Mouse (Mus musculus) CH12.LX (cell line): ENCODE data around the gene Mmp24. TPM values are rescaled to one million over a fixed set of nuclear protein-coding genes. Genes with fewer than 3 reads are reported as not detected.

Experiments
- DNase-seq: peaks from one replicate; pipeline ENCODE4 v3.0.0-alpha.2; 2013; ENCODE audit errors: extremely low read depth
- H3K27ac ChIP-seq: 2 replicates; pipeline ENCODE4 v1.5.1; 2012; ENCODE audit warnings: low read depth, mild to moderate bottlenecking, control low read depth, moderate library complexity; ENCODE audit not compliant: insufficient read depth
- H3K27me3 ChIP-seq: replicated peaks from 2 replicates; pipeline ENCODE3; 2012; ENCODE audit warnings: inconsistent platforms
- H3K36me3 ChIP-seq, 2 experiments: replicated peaks in 1 of 2; 2 replicates each; pipeline versions ENCODE3 to v1.6.1; 2012; ENCODE audit warnings: inconsistent platforms in 1 of 2, low read length in 1 of 2, mild to moderate bottlenecking in 1 of 2, mixed read lengths in 1 of 2, moderate library complexity in 1 of 2; ENCODE audit not compliant: control insufficient read depth in 1 of 2, insufficient read depth in 1 of 2
- H3K4me1 ChIP-seq, 2 experiments: 2 replicates each; pipeline ENCODE4 v1.6.1; 2012; ENCODE audit warnings: inconsistent platforms in 1 of 2, moderate library complexity in 1 of 2; ENCODE audit not compliant: insufficient read depth in 2 of 2, control insufficient read depth in 1 of 2
- H3K4me2 ChIP-seq: 2 replicates; pipeline ENCODE4 v1.6.1; 2012; ENCODE audit warnings: low read depth, mild to moderate bottlenecking, control low read depth; ENCODE audit not compliant: poor library complexity, insufficient read depth, severe bottlenecking
- H3K4me3 ChIP-seq, 3 experiments: fragments of 150-350 bp in 1 of 3; sonication (generic) in 1 of 3; replicated peaks in 1 of 3; 2 replicates each; pipeline versions ENCODE3 to v1.5.1; 2011 to 2012; ENCODE audit warnings: low read depth in 2 of 3, low read length in 2 of 3, mild to moderate bottlenecking in 2 of 3, moderate library complexity in 2 of 3, control low read depth in 1 of 3, improper control_type of control experiment in 1 of 3, inconsistent platforms in 1 of 3, mixed read lengths in 1 of 3; ENCODE audit not compliant: poor library complexity in 1 of 3
- H3K79me2 ChIP-seq: replicated peaks from 2 replicates; pipeline ENCODE4 v1.6.1; 2012; ENCODE audit warnings: mild to moderate bottlenecking, moderate library complexity; ENCODE audit not compliant: control insufficient read depth, poor library complexity, insufficient read depth, severe bottlenecking; ENCODE audit errors: extremely low read depth
- H3K9ac ChIP-seq: 2 replicates; pipeline ENCODE4 v1.6.1; 2012; ENCODE audit warnings: low read depth, mild to moderate bottlenecking, control low read depth, moderate library complexity; ENCODE audit not compliant: insufficient read depth
- H3K9me3 ChIP-seq: replicated peaks from 2 replicates; pipeline ENCODE3; 2012; ENCODE audit warnings: low read length, inconsistent platforms, mixed read lengths
- BHLHE40 ChIP-seq: IDR thresholded peaks from 2 replicates; pipeline ENCODE4 v1.6.1; 2011; ENCODE audit warnings: mild to moderate bottlenecking, low read depth, low read length, improper control_type of control experiment
- CHD1 ChIP-seq: IDR thresholded peaks from 2 replicates; pipeline ENCODE4 v1.6.1; 2012; ENCODE audit warnings: low read depth, low read length, improper control_type of control experiment, inconsistent platforms
- CHD2 ChIP-seq: IDR thresholded peaks from 2 replicates; pipeline ENCODE4 v1.6.1; 2011; ENCODE audit warnings: low read length, improper control_type of control experiment
- CTCF ChIP-seq, 2 experiments: IDR thresholded peaks in 1 of 2; conservative IDR thresholded peaks in 1 of 2; 2 replicates each; pipeline ENCODE4 v1.5.1; 2011 to 2012; ENCODE audit warnings: low read depth in 2 of 2, low read length in 2 of 2, improper control_type of control experiment in 1 of 2, inconsistent platforms in 1 of 2, mild to moderate bottlenecking in 1 of 2, moderate library complexity in 1 of 2
- GABPA ChIP-seq: IDR thresholded peaks from 2 replicates; pipeline ENCODE4 v1.6.1; 2012; ENCODE audit warnings: low read depth, low read length, improper control_type of control experiment, inconsistent platforms; ENCODE audit not compliant: insufficient replicate concordance
- JUN ChIP-seq: IDR thresholded peaks from 2 replicates; pipeline ENCODE4 v1.6.1; 2011; ENCODE audit warnings: low read depth, mild to moderate bottlenecking, low read length, improper control_type of control experiment, moderate library complexity; ENCODE audit not compliant: insufficient read depth
- JUND ChIP-seq: conservative IDR thresholded peaks from 2 replicates; pipeline ENCODE4 v1.6.1; 2011; ENCODE audit warnings: low read depth, low read length, improper control_type of control experiment
- MAFK ChIP-seq: IDR thresholded peaks from 2 replicates; pipeline ENCODE4 v1.6.1; 2011; ENCODE audit warnings: low read length, improper control_type of control experiment; ENCODE audit not compliant: insufficient replicate concordance
- MAX ChIP-seq: IDR thresholded peaks from 2 replicates; pipeline ENCODE4 v1.6.1; 2011; ENCODE audit warnings: low read length, improper control_type of control experiment
- MEF2A ChIP-seq: IDR thresholded peaks from 2 replicates; pipeline ENCODE4 v1.6.1; 2014; ENCODE audit warnings: low read depth, mild to moderate bottlenecking, inconsistent platforms, low read length, improper control_type of control experiment, borderline replicate concordance
- MXI1 ChIP-seq: IDR thresholded peaks from 2 replicates; pipeline ENCODE4 v1.6.1; 2011; ENCODE audit warnings: mild to moderate bottlenecking, low read depth, low read length, improper control_type of control experiment
- MYC ChIP-seq: IDR thresholded peaks from 2 replicates; pipeline ENCODE4 v1.6.1; 2011; ENCODE audit warnings: low read depth, mild to moderate bottlenecking, improper control_type of control experiment, low read length
- POLR2A ChIP-seq: IDR thresholded peaks from 2 replicates; pipeline ENCODE4 v1.6.1; 2011; ENCODE audit warnings: low read depth, mild to moderate bottlenecking, improper control_type of control experiment, low read length
- POLR2AphosphoS2 ChIP-seq: IDR thresholded peaks from 2 replicates; pipeline ENCODE4 v1.6.1; 2011; ENCODE audit warnings: low read depth, low read length, improper control_type of control experiment
- RAD21 ChIP-seq: IDR thresholded peaks from 2 replicates; pipeline ENCODE4 v1.6.1; 2011; ENCODE audit warnings: low read depth, mild to moderate bottlenecking, low read length, improper control_type of control experiment, moderate library complexity
- RCOR1 ChIP-seq: conservative IDR thresholded peaks from 2 replicates; pipeline ENCODE4 v1.6.1; 2012; ENCODE audit warnings: low read depth, mild to moderate bottlenecking, inconsistent platforms, low read length, improper control_type of control experiment
- SMC3 ChIP-seq: IDR thresholded peaks from 2 replicates; pipeline ENCODE4 v1.6.1; 2011; ENCODE audit warnings: low read depth, low read length, improper control_type of control experiment
- TCF12 ChIP-seq: IDR thresholded peaks from 2 replicates; pipeline ENCODE4 v1.6.1; 2014; ENCODE audit warnings: low read depth, mild to moderate bottlenecking, inconsistent platforms, low read length, improper control_type of control experiment
- UBTF ChIP-seq: IDR thresholded peaks from 2 replicates; pipeline ENCODE4 v1.6.1; 2012; ENCODE audit warnings: low read depth, mild to moderate bottlenecking, inconsistent platforms, low read length, improper control_type of control experiment, moderate library complexity
- ZC3H11A ChIP-seq: IDR thresholded peaks from 2 replicates; pipeline ENCODE4 v1.6.1; 2012; ENCODE audit warnings: low read depth, mild to moderate bottlenecking, inconsistent platforms, low read length, improper control_type of control experiment
- ZMIZ1 ChIP-seq: IDR thresholded peaks from 2 replicates; pipeline ENCODE4 v1.6.1; 2012; ENCODE audit warnings: low read depth, mild to moderate bottlenecking, inconsistent platforms, low read length, improper control_type of control experiment
- ZNF384 ChIP-seq: IDR thresholded peaks from 2 replicates; pipeline ENCODE4 v1.6.1; 2012; ENCODE audit warnings: low read depth, low read length, improper control_type of control experiment, inconsistent platforms
- dilution Hi-C: fragments of 300-500 bp; cut with MboI; formaldehyde crosslinking; loops from 2 replicates; pipeline ENCODE4 v1.14.3; 2020; ENCODE audit warnings: low sequenced_read_pairs; ENCODE audit not compliant: extremely low pct_unique_long_range_greater_than_20kb, extremely low pct_ligation_motif_present
- in situ Hi-C: fragments of 300-500 bp; cut with MboI; formaldehyde crosslinking; loops from 3 replicates; pipeline ENCODE4 v1.14.3; 2019; ENCODE audit warnings: low sequenced_read_pairs, low pct_ligation_motif_present, low pct_unique_long_range_greater_than_20kb, mixed read lengths
- polyA plus RNA-seq: library from polyadenylated mRNA; unstranded; fragments of >175 nt; gene quantifications from 2 replicates; pipeline ENCODE4 v1.2.1, GENCODE M21; 2012; ENCODE audit warnings: low read depth; ENCODE audit not compliant: insufficient read length
- total RNA-seq, 2 experiments: library from RNA; depleted of rRNA; stranded (reverse); fragments of 300-350 nt in 1 of 2; fragments of >200 nt in 1 of 2; gene quantifications; 2 replicates each; pipeline ENCODE4 v1.2.3; 2012 to 2014

Mmp24 gene
- total and polyA plus RNA-seq, 3 experiments, result 0.42 TPM; not detected in 2

DNA sequence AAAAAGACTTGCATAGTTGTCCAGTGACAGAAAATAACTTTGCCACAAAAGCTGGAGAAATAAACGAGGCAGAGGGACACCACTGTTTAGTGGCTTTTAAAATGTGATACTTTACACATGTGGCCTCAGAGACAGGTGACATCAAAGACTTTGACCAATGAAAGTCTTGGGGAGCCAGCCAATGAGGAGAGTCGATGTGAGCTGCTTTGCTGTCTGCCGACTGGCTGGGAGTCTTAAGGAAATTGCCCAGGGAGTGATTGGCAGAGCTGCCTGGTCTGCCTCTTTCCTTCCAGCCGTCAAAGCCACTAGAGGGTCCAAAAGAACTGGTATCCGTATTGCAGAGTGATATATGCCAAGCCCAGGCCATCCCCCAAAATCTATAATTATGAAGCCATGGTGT, 39.7 kb downstream of the Mmp24 start:
- peaks cover 19 to 43% of the 10 kb centered on the region in 2 experiments for H3K4me1 ChIP-seq

DNA sequence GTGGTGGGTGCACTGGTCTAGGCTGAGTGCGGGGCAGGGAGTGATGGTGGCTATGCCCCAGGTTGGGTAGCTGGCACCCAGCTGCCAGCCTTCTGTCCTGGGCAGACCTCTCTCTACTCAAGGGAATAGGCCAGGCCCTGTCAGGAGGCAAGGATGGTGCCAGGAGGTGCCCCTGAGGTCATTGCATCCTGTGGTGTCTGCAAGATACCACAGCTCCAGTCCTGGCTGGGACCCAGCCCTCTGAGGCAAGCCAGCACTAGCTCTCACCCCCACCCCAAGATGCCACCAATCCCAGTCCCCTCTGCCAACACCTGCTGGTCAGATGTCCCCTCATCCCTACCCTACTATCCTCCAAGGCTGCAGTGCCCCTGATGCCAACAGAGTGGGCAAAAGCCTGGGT, 41.0 kb downstream of the Mmp24 start:
- Histone ChIP-seq H3K27ac (no peak overlapping the region), H3K9ac (no peak overlapping the region), H3K4me2 (no peak overlapping the region), H3K27me3 (no peaks in the 10 kb centered on the region), H3K4me1 (peaks cover 21 to 56% of the 10 kb centered on the region in 2 experiments), H3K4me3 (no peak overlapping the region), H3K36me3 (peaks cover 18 to 40% of the 10 kb centered on the region in 2 experiments), H3K9me3 (no peaks in the 10 kb centered on the region), H3K79me2 (0 out of 2 replicates have a peak, but pooled peaks cover 4% of the 10 kb centered on the region)
- dilution Hi-C loops, result no loop called here
- in situ Hi-C loops, result no loop called here
- TF ChIP-seq MXI1 (no peak), MYC (no peak)
- no peak for DNase-seq

More for the DNA sequence above, 39.7 kb downstream of the Mmp24 start:
- no peak overlapping the region for H3K4me2 ChIP-seq
- H3K9me3 ChIP-seq, result no peaks in the 10 kb centered on the region
- TF ChIP-seq MAX (no peak), MEF2A (no peak), TCF12 (no peak), SMC3 (no peak), POLR2AphosphoS2 (no peak), CHD2 (peak; percentile 82), RAD21 (no peak), GABPA (no peak)
- H3K27ac ChIP-seq, result no peak overlapping the region
- in situ Hi-C loops (no loop called here), dilution Hi-C loops (no loop called here)
- no peaks in the 10 kb centered on the region for H3K27me3 ChIP-seq
- DNase-seq, result no peak
- no peak overlapping the region for H3K9ac ChIP-seq
- H3K79me2 ChIP-seq, result 0 out of 2 replicates have a peak, but pooled peaks cover 4% of the 10 kb centered on the region
- no peak overlapping the region for H3K4me3 ChIP-seq
- H3K36me3 ChIP-seq, result peaks cover 4 to 27% of the 10 kb centered on the region in 2 experiments

DNA sequence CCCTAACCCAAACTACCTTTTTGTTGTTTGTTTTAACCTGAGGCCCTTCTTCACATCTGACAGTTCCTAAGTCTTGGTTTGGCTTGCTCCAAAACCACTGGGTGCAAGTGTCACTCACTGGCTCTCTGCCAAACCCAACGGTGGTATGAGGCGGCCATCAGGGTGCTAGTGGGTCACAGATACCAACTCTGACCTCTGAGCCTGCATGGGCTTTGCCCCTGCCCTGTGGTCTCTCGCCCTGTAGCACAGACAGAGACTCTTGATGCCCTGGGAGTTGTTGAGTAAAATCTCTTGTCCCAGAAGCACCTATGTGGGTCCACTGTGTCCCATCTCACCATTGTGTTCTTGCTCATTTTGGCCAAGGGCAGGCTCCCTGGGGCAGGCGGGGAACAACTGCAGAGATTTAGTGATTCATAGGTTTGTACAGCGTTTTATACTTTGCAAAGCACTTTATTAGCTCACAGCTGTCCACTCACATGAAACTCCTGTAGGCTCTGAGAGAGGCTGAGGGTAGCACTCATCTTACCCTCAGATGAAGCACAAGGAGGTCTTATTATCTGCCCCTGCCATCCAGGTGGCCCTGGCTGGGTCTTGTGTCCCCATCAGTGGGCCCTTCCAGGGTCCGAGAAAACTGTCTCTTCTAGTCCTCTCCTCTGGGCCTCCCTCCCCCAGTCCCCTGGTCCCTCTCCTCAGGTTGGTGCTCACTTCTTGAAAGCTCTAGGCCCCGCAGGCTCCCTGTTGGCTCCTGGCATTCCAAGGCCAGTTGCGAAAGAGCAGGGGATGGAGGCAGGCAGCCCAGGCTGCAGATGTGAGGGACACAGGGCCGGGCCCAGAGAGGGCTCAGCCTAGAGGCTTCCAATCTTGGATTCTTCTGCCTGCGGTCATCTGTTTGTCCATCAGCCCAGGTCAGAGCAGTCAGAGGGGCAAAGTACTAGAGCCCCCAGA, 42.4 kb downstream of the Mmp24 start:
- in situ Hi-C loops, result no loop called here
- no peak for DNase-seq
- H3K27me3 ChIP-seq, result no peaks in the 10 kb centered on the region
- H3K9ac ChIP-seq, result peak overlapping the region; percentile 90; the same call in 1 of the 2 replicates
- H3K4me1 ChIP-seq, result peaks cover 21 to 51% of the 10 kb centered on the region in 2 experiments
- no peak overlapping the region for H3K27ac ChIP-seq
- dilution Hi-C loops, result no loop called here
- peaks cover 29 to 53% of the 10 kb centered on the region in 2 experiments for H3K36me3 ChIP-seq
- H3K4me2 ChIP-seq, result peak overlapping the region; percentile 71; the same call in 1 of the 2 replicates
- no peaks in the 10 kb centered on the region for H3K9me3 ChIP-seq
- no peak for TF ChIP-seq MYC
- TF ChIP-seq POLR2A, result no peak
- no peak for TF ChIP-seq CHD1
- TF ChIP-seq RCOR1, result no peak
- no peak for TF ChIP-seq JUN
- TF ChIP-seq TCF12, result no peak
- TF ChIP-seq ZNF384, result no peak
- TF ChIP-seq UBTF, result no peak
- TF ChIP-seq JUND, result no peak
- TF ChIP-seq GABPA, result no peak
- TF ChIP-seq BHLHE40, result no peak
- TF ChIP-seq MEF2A, result no peak
- no peak for TF ChIP-seq CTCF (conservative IDR thresholded peaks at IDR 0.05 in 1 of 2, IDR thresholded peaks at IDR 0.05 in 1 of 2; ENCODE audit: low read depth in 2 of 2, low read length in 2 of 2)
- no peak for TF ChIP-seq MAFK
- TF ChIP-seq MAX, result no peak
- no peak for TF ChIP-seq ZC3H11A
- no peak for TF ChIP-seq ZMIZ1
- TF ChIP-seq RAD21, result no peak
- no peak for TF ChIP-seq CHD2
- peak overlapping the region in 2 of 3 experiments; percentile 77 to 89 for H3K4me3 ChIP-seq
- H3K79me2 ChIP-seq, result 0 out of 2 replicates have a peak, but pooled peaks cover 6% of the 10 kb centered on the region
